Mouse (Mus musculus) lung, postnatal 0 days (tissue): ENCODE measurements around the gene Glmp. TPM values are rescaled to one million over a fixed set of nuclear protein-coding genes. Genes with fewer than 3 reads are reported as not detected.
"Not testable (repeated sequence)": the region's sequence is repeated elsewhere in the genome, so short reads cannot be mapped to it uniquely, and the experiment has no call there.

Experiments used
- ATAC-seq: fragments of 200-750 bp; cut with Nextera tagmentation; 2 replicates; pipeline ENCODE4 v1.8.0; 2017; ENCODE audit warnings: moderate library complexity
- DNase-seq: peaks from one replicate; pipeline ENCODE4 v3.0.0-alpha.2; 2016; ENCODE audit warnings: low spot score
- H3K27ac ChIP-seq: fragments of 300-500 bp; sonication (generic); 2 replicates; pipeline ENCODE4 v1.5.1; 2014; ENCODE audit warnings: antibody characterized with exemption, mild to moderate bottlenecking, low read length, mixed read lengths
- H3K27me3 ChIP-seq: fragments of 300-500 bp; sonication (generic); replicated peaks from 2 replicates; pipeline ENCODE4 v1.6.1; 2014; ENCODE audit warnings: low read length, mixed read lengths; ENCODE audit not compliant: insufficient read depth
- H3K36me3 ChIP-seq: fragments of 300-500 bp; sonication (generic); 2 replicates; pipeline ENCODE4 v1.6.1; 2014; ENCODE audit warnings: low read length, mixed read lengths; ENCODE audit not compliant: insufficient read depth
- H3K4me1 ChIP-seq: fragments of 300-500 bp; sonication (generic); 2 replicates; pipeline ENCODE4 v1.6.1; 2014; ENCODE audit warnings: antibody characterized with exemption, low read depth, low read length, mixed read lengths; ENCODE audit not compliant: insufficient read depth
- H3K4me2 ChIP-seq: fragments of 300-500 bp; sonication (generic); replicated peaks from 2 replicates; pipeline ENCODE4 v1.6.1; 2014; ENCODE audit warnings: low read depth, mild to moderate bottlenecking, low read length, moderate library complexity, mixed read lengths
- H3K4me3 ChIP-seq: fragments of 300-500 bp; sonication (generic); 2 replicates; pipeline ENCODE4 v1.5.1; 2014; ENCODE audit warnings: low read depth, low read length
- H3K9ac ChIP-seq: fragments of 300-500 bp; sonication (generic); replicated peaks from 2 replicates; pipeline ENCODE4 v1.6.1; 2014; ENCODE audit warnings: low read depth, mild to moderate bottlenecking
- H3K9me3 ChIP-seq: fragments of 300-500 bp; sonication (generic); 2 replicates; pipeline ENCODE4 v1.6.1; 2016; ENCODE audit warnings: low read length, mixed read lengths
- CTCF ChIP-seq: IDR thresholded peaks from 2 replicates; pipeline ENCODE4 v1.5.1; 2016; ENCODE audit warnings: antibody characterized with exemption, mild to moderate bottlenecking
- EP300 ChIP-seq: IDR thresholded peaks from 2 replicates; pipeline ENCODE4 v1.6.1; 2016; ENCODE audit warnings: antibody characterized with exemption, mild to moderate bottlenecking, control low read depth
- WGBS: fragments of 180-500 bp; shearing (Covaris S2); extraction: QIAGEN DNeasy Blood & Tissue Kit; methylation state at CpG from one replicate; pipeline ENCODE4 v1.1.7; 2014; 5-methylcytosine and 5-hydroxymethylcytosine counted together
- polyA plus RNA-seq: library from polyadenylated mRNA; unstranded; fragments of >200 nt; fragmentation: Nextera tagmentation; extraction: Ambion mirVana; gene quantifications from 2 replicates; pipeline ENCODE4 v1.2.1, GENCODE M21; 2015

The Glmp gene
- polyA plus RNA-seq, 1 experiment from 2014 or later = 273 TPM

- no peak for ATAC-seq
- WGBS = 78% methylated on average over 2 of the region's 2 CpGs
- H3K36me3 ChIP-seq = peaks cover 40% of the 10 kb centered on the region; the same call in 1 of the 2 replicates
These were observed 36.9 kb downstream of the Glmp start for GRCm38 (mm10) chr3:88361612-88362313.

GRCm38 (mm10) chr3:88363700-88364099, 38.9 kb downstream of the Glmp start:
- TF ChIP-seq CTCF = no peak
- no peak for TF ChIP-seq EP300
- Histone ChIP-seq H3K36me3 (peaks cover 29% of the 10 kb centered on the region; the same call in 1 of the 2 replicates), H3K4me2 (no peak overlapping the region), H3K9ac (no peak overlapping the region), H3K9me3 (no peaks in the 10 kb centered on the region), H3K27ac (no peak overlapping the region), H3K4me3 (no peak overlapping the region), H3K4me1 (peaks cover 5% of the 10 kb centered on the region; the same call in 1 of the 2 replicates), H3K27me3 (0 out of 2 replicates have a peak, but pooled peaks cover 3% of the 10 kb centered on the region)
- peak; percentile 21 for DNase-seq
- peak; percentile 32 for ATAC-seq
- WGBS = 61% methylated on average over 4 of the region's 4 CpGs

More at GRCm38 (mm10) chr3:88361612-88362313, 36.9 kb downstream of the Glmp start:
- no peak overlapping the region for H3K4me3 ChIP-seq
- TF ChIP-seq EP300 (no peak), CTCF (no peak)
- 0 out of 2 replicates have a peak, but pooled peaks cover 3% of the 10 kb centered on the region for H3K27me3 ChIP-seq
- H3K9me3 ChIP-seq = no peaks in the 10 kb centered on the region
- no peak for DNase-seq
- no peak overlapping the region for H3K4me2 ChIP-seq
- H3K9ac ChIP-seq = no peak overlapping the region
- H3K27ac ChIP-seq = no peak overlapping the region
- peaks cover 5% of the 10 kb centered on the region; the same call in 1 of the 2 replicates for H3K4me1 ChIP-seq

GRCm38 (mm10) chr3:88364337-88364736, 39.5 kb downstream of the Glmp start, which contains the start of gene Paqr6:
Gene Paqr6, plus strand, starts transcription at chr3:88364584.
- H3K36me3 ChIP-seq = peaks cover 24% of the 10 kb centered on the region; the same call in 1 of the 2 replicates
- DNase-seq (peak; percentile 74), ATAC-seq (peak; percentile 69)
- TF ChIP-seq EP300 (no peak), CTCF (no peak)
- whole genome bisulfite sequencing = 2% methylated on average over 16 of the region's 16 CpGs
- H3K9ac ChIP-seq = no peak within 1 kb of the TSS
- H3K4me3 ChIP-seq = no peak within 1 kb of the TSS
- H3K27me3 ChIP-seq = 0 out of 2 replicates have a peak, but pooled peaks cover 3% of the 10 kb centered on the region
- H3K4me2 ChIP-seq = peak within 1 kb of the TSS; percentile 20; the same call in 1 of the 2 replicates
- H3K27ac ChIP-seq = no peak within 1 kb of the TSS
- no peaks in the 10 kb centered on the region for H3K9me3 ChIP-seq
- peaks cover 5% of the 10 kb centered on the region; the same call in 1 of the 2 replicates for H3K4me1 ChIP-seq

- no peak overlapping the region for H3K27ac ChIP-seq
- peaks cover 9% of the 10 kb centered on the region; the same call in 1 of the 2 replicates for H3K36me3 ChIP-seq
- no peaks in the 10 kb centered on the region for H3K9me3 ChIP-seq
- H3K9ac ChIP-seq = no peak overlapping the region
- ATAC-seq = no peak
- TF ChIP-seq CTCF (no peak), EP300 (no peak)
- 0 out of 2 replicates have a peak, but pooled peaks cover 3% of the 10 kb centered on the region for H3K27me3 ChIP-seq
- no peak overlapping the region for H3K4me3 ChIP-seq
- 47% methylated on average over 34 of the region's 34 CpGs for WGBS
- DNase-seq = no peak
- H3K4me1 ChIP-seq = peaks cover 5% of the 10 kb centered on the region; the same call in 1 of the 2 replicates
- H3K4me2 ChIP-seq = no peak overlapping the region
These were observed 41.0 kb downstream of the Glmp start for GRCm38 (mm10) chr3:88365705-88366361.

GRCm38 (mm10) chr3:88366830-88367428, 42.1 kb downstream of the Glmp start:
- not testable (repeated sequence) for DNase-seq, H3K36me3 ChIP-seq, H3K27ac ChIP-seq, H3K9me3 ChIP-seq, H3K4me2 ChIP-seq, H3K4me3 ChIP-seq, H3K27me3 ChIP-seq, H3K9ac ChIP-seq, H3K4me1 ChIP-seq
- ATAC-seq = peak; percentile 75
- WGBS = 5% methylated on average over 18 of the region's 22 CpGs

GRCm38 (mm10) chr3:88367517-88367916, 42.7 kb downstream of the Glmp start:
- H3K4me3 ChIP-seq, H3K27ac ChIP-seq, H3K4me1 ChIP-seq, H3K36me3 ChIP-seq, H3K9ac ChIP-seq, DNase-seq, ATAC-seq, H3K27me3 ChIP-seq, H3K9me3 ChIP-seq, H3K4me2 ChIP-seq: not testable (repeated sequence)
- WGBS = 53% methylated on average over 3 of the region's 7 CpGs

GRCm38 (mm10) chr3:88368511-88368910, 43.7 kb downstream of the Glmp start:
- WGBS = 83% methylated on average over 7 of the region's 7 CpGs
- not testable (repeated sequence) for DNase-seq, ATAC-seq

GRCm38 (mm10) chr3:88372643-88373042, 47.8 kb downstream of the Glmp start, which contains the start of gene Bglap3:
Gene Bglap3, minus strand, starts transcription at chr3:88372743.
- H3K4me3 ChIP-seq, H3K4me1 ChIP-seq, H3K36me3 ChIP-seq, H3K27ac ChIP-seq, H3K9me3 ChIP-seq, ATAC-seq, H3K9ac ChIP-seq, DNase-seq, H3K4me2 ChIP-seq, H3K27me3 ChIP-seq: not testable (repeated sequence)
- 91% methylated on average over 9 of the region's 9 CpGs for WGBS

More at GRCm38 (mm10) chr3:88368511-88368910, 43.7 kb downstream of the Glmp start:
- H3K27me3 ChIP-seq, H3K36me3 ChIP-seq, H3K9me3 ChIP-seq, H3K4me2 ChIP-seq, H3K4me1 ChIP-seq, H3K9ac ChIP-seq, H3K4me3 ChIP-seq, H3K27ac ChIP-seq: not testable (repeated sequence)
